Mouse (Mus musculus): ENCODE data around the gene Gm40193.
"Not testable (repeated sequence)": the region's sequence is repeated elsewhere in the genome, so short reads cannot be mapped to it uniquely, and the experiment has no call there.

The Gm40193 gene

DNA sequence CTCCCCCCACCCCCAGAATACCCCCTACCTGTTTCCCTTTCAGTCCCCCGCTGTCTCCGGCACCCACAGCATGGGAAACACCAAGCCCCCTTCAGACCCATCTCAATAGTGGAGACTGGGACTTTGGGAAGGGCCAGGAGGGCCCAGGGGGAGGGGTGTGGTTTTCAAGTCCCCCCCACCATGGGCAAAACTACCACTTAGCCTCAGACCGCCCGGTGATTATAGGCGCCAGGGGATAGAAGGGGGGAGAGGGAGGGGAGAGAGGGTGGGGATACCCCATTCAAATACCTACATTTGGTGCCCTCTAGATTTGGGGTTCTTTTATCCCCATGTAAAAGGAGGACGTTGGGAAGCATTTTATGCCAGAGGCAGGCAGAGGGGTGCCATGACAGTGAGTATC is at the start of gene Gm40193:
Gene Gm40193, minus strand, starts transcription at position 101 of the 400 bp plus-strand sequence.
- no peak for DNase-seq

DNA sequence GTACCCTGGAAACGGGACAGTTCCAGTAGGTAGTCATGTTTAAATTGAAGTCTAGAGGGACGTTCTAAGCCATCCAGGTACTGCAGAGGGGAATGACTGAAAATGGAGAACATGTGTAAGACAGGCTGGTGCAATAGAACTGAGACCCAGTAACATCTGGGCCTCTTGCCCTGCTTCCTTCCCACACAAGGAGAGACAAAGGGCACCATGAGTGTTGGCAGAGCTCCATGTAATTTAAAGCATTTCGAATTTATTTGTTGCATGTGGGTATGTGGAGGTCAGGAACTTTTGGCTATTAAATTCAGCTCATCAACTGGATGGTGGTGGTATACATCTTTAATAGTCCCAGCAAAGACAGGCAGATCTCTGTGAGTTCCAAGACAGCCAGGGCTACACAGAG is 49.5 kb upstream of the Gm40193 start:
- no peak for DNase-seq

DNA sequence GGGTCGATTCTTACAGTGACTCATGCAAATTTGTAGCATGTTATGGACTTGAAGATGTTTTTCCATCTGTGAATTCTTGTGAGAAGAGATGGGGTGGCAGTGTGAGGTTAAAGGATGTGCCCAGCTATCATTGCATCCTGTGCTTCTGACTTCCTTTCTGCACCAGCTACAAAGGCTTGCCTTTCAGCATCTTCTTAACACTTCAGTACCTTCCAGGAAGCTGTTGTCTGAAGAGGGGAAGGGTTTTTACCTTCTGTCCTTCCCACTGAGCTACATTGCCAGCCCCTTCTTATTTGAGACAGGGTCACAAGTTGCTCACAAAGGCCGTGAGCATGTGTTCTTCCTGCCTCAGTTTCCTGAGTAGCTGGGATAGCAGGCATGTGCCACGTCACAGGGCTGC is 48.2 kb upstream of the Gm40193 start:
- no peak for DNase-seq

DNA sequence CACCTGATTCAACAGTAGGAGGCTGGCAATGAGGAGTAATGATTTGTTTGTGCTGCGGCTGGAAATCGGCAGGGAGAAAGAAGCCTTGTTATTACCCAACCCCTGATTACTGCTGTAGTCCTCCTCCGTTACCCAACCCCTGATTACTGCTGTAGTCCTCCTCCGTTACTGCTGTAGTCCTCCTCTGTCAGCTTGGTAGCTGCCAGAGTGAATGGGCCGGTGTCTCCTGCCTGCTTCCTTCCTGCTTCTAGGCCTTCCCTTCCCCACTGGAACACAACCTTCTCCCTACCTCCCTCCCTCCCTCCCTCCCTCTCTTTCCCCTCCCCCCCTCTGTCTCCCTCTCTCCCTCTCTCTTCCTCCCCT is 47.6 kb upstream of the Gm40193 start:
- no peak for DNase-seq

DNA sequence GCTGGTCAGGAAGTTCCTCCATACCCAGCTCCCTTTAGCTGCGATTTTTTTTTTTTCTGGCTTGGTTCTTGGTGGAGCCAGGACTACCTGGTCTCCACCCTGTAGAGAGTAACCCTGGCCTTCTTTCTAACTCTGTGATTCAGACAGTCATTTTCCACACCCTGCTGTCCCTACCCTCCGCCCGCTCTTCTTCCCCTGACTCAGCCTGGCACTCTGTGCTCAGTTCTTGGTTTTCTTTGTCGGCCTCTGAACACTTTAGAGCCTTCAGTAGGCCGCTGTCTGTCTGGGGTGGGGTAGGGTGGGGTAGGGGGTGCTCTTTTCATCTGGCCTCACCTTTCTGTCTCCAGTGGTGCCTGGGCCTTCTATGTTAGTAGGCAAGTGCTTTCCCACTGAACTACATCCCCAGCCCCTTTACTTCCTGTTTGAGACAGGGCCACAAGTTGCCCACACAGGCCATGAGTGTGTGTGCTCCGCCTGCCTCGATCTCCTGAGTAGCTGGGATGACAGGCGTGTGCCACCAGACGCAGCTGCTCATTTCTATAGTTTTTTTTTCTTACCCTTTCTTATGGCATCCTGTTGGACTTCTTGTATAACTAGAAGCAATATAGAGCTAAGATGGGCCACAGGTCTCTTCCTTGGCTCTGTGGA is 47.1 kb upstream of the Gm40193 start:
- no peak for DNase-seq

DNA sequence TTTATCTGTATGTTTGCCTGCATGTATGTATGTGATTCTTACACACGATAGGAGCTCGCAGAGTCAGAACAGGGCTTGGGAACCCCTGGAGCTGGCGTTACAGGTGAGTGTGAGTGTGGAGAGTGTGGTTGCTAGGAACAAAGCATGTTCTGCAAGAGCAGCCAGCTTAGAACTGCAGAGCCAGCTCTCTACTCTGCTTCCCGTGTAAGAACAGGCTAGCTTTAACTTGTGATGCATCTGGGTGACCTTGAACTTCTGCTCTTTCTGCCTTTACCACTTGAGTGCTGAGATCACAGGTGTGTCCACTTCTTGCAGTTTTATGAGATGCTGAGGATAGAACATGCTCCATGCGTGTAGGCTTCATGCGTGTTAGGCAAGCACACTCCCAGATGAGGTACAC is 46.2 kb upstream of the Gm40193 start:
- DNase-seq = no peak

DNA sequence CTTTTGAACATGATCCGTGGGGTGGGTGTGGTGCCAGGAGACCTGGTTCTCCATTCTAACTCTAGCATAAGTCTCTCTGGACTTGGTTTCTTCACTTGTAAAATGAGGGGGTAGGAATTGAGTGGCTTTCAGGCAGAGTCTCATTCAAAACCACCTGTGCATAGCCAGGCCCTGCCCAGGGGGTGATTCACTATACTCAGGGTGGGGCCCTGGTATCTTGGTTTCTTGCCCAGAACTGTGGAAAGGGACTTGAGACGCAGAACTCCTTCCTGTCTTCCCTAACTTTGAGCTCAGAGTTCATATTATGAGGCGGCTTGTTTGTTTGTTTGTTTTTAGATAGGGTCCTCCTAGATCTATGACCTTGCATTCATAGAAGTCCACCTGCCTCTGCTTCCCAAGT is 44.5 kb upstream of the Gm40193 start:
- no peak for DNase-seq

DNA sequence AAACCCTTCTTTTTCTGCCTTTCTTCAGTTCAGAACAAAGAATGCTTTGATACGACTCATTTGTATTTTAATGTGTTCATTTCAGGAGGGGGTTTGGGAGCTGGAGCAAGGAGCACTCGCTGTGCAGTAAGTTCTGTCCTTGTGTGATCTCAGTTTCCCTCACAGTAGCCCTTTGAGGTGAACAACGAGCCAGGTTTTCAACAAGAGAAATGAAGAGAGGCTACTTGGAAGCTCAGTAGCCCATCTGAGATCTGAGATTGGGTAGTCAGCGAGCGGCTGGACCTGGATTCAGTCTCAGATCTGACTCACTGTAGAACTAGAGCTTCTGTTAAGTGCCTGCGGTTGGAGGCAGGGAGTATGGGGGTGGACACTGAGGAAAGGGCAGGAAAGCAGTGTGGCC is 41.1 kb upstream of the Gm40193 start:
- DNase-seq = no peak

DNA sequence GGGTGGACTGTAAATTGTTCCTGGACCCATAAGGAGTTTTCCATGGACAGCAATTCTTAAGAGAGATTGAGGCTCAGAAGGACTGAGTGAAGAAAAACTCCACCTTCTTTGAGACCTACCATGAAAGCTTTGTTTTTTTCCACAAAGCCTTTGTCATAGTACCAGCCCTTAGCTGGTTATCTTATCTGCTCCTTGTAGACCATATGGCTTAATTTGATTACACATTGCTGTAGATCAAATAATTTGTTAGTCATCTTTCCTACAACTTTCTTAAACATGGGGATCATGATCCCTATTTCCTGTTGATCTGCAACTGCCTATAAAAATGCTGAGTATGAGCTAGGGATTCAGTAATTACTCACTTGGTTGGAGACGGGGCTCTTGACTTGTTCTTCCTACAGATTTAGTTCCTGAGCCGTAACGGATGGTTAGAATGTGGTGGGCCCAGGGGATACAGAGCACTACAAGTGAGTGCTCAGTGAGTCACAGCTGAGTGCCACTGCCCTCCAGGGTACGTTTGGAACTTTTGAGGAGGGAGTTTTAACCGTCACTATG is 39.7 kb upstream of the Gm40193 start:
- no peak for DNase-seq

DNA sequence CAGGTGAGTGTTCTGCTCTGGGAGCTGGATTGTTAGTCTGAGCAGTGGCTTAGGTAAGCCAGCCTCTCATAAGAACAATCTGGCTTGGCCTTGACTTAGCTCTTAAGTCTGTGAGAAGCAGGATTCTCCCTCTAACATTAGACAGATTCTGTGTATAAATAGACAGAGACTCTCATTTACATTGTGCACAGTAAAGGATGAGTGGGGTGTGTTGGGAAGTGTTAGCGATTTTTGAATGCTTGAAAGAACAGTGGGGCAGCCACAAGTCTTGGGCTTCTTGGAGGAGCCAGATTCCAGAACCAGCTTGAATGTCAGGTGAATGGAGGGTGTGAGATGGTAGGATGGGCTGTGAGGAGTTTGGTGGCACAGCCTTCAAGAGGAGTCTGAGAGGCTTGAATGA is 38.9 kb upstream of the Gm40193 start:
- no peak for DNase-seq

DNA sequence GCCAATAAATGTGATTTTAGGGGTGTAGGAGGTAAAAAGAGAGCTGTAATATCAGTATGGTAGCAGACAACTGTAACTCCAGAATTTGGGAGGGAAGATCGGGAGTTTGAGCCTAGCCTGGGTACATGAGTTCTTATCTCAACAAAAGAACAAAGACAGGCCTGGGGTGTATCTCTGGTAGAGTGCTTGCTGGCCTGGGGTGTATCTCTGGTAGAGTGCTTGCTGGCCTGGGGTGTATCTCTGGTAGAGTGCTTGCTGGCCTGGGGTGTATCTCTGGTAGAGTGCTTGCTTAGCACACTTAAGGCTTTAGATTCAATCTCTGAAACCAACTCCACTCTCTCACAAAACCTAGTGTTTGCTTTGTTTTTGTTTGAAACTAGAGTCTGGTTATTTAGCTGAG is 37.9 kb upstream of the Gm40193 start:
- DNase-seq = not testable (repeated sequence)

DNA sequence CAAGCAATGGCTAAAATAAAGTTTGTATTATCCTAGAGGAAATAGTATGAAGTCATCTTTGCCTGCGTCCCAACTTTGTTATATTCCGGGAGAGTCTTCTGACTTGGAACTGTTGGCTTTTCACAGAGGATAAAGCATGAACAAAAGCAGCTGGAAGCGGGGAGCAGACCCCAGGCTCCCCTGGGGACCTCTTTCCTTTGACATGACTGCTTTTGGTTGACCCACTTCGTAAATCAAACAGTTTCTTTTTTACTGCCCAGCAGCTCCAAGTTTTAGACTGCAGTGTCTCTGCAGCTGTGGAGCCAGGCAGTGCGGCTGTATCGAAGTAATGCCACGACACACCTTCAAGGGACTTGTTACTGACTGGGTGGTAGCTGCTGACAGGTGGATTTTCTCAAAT is 33.8 kb upstream of the Gm40193 start:
- no peak for DNase-seq

DNA sequence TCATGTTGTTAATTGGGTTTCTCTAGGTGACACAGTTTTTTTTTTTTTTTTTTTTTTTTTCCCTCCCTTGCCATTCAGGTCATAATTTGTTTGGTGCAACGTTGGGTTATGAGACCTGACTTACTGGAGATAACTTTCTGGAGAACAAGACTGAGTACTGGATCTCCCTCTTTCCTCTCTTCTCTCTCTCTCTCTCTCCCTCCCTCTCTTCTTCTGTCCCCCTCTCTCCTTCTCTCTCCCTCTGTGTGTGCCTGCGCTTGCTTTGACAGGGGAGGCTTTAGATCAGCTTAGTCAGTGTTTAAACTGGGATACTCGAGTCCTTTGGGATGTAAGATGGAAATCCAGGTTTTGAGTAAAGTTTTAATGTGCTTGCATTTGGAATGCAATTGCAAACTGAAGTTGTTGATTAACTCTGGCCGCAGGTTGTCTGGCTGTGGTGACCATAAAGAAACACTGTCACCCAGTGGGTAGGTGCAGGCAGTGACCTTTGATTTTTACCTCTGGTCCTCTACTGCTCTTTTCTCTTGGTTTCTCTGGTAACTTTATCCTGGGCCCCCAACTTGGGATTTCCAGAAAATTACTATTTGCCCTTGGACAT is 31.6 kb upstream of the Gm40193 start:
- DNase-seq = no peak

DNA sequence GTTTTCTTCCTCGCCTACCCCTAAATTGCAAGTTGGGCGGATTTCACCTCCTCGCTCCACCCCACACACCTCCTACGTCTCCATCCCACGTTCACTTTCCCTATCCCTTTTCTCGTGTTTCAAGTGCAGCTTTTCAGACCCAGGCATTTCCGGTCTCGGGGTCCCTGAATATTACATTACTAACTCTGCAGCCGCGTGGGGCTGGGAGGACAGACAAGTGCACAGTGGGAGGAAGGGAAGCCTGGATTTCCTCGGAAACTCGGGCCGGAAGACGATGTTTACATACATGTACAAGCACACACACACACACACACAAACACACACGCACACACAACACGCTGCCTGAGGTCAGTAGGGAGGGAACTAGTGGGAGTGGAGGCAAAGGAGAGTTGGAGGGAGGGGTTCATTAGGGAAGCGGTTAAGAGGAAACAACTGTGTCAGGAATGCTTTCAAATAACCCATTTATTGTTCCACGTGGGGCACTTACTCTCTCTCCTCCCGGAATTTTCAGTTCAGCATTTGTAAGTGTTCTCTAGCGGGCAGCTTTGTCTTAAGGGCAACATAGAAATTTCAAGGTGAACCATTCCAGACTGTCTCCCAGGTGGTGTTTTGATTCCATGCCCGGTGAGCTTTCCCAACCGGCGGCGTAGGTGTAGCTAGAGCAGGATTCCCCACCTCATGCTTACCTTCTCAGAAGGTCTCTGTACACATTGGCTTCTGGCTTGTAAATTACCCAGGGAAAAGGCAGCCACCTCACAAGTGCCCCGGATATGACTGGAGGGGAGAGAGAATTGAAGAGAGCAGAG is 30.9 kb upstream of the Gm40193 start:
- DNase-seq = peak; percentile 40 to 47

DNA sequence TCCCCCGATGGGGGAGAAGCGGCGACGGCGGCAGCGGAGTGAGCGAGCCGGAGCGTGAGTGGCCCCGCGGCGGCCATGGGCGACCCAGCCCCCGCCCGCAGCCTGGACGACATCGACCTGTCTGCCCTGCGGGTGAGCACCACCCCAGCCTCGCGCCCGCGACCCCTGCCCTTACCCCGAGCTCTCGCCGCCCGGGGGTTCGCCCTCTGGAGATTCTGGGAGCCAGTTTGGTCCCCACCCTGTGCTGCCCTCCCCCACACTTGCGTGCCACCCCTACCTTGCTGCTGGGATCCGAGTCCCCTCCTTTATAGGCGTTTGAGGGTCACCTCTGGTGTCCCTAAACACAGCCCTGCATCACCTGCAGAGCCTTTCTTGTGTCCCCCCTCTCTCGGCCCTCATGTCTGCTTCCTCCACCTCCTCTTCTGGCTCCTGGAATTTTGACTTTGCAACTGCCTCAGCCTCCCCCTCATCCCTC is 30.3 kb upstream of the Gm40193 start:
- DNase-seq = no peak

DNA sequence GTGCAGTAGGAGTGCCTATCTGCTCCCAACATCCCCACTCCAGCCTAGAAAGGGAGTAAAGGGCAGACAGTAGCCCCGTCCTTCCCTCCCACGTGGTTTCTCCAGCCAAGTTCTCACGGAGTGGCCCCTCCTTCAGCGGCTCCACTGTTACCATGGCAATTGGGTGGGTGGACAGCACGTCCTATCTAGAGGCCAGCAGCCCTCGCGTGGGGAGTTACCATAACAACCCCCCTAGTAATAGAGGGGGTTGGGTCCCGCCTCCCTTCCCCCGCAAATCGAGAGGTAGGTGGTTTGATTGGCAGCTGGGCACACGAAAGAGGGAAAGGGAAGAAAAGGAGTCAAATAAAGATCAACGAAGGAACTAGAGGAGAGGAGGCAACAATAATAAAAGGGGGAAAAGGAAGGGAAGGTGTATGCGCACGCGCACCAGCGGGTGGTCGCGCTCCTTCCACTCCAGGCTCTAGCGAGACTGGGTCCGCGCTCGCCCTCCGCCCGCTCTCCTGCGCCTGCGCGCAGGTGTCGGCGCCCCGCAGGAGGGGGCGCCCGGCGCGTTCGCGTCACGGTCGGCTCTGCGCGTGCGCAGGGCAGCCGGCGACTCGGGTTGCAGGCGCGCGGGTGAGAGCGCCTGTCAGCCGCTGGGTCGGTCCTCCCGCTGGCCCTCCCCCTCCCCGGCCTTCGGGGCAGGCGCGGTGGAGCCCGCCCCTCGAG is 29.7 kb upstream of the Gm40193 start, which contains the start of gene Mink1:
Gene Mink1, plus strand, starts transcription at position 595 of the 708 bp plus-strand sequence.
- DNase-seq = peak; percentile 91 to 95

DNA sequence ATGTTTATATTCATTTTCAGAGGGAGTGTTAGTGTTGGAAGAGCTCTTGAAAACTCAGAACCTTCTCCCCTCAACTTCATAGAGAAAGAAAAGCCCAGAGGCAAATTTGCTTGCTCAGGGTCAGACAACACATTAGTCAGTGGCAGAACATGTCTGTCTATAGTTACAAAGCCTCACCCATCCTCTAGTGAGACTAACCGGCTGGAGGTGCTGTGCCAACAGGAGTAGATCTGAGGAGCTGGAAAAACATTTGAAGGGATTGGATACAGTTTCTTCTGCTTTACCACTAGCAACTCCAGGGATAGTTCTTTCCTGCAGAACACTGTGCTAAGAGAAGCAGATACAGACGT is 29.2 kb upstream of the Gm40193 start:
- DNase-seq = no peak

DNA sequence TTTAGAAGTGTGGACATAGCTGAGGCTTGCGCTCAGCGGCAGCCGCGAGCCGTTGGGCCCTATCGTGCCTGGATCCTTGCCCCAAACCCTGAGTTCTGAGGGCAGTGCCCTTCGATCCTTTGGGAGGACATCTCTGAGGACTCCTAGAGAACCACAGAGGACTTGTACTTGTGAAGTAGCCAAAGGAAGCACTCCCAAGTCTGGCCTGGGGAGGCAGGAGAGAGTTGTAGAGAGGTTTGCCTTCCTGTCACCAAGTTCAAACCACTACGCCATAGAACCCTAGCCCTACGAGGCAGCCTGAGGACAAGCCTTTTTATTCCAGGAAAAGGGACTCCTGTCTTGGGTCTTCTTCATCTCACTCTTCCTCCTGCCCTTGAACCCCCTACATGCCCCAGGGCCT is 24.8 kb upstream of the Gm40193 start:
- no peak for DNase-seq

DNA sequence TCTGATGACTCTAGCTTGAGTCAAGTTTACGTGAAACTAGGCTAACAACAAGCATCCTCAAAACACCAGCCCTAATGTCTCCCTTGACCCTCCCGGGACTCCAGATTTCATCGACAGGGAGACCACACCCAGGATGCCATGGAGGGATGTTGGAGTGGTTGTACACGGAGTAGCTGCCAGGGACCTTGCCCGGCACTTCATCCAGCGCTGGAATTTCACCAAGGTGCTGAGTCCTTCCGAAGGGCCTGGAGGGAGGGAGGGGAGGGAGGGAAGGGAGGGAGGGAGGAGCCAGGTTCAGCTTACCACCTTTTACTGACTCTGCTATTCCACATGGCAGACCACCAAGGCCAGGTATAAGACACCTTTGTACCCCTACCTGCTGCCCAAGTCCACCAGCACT is 21.2 kb upstream of the Gm40193 start:
- DNase-seq = no peak

DNA sequence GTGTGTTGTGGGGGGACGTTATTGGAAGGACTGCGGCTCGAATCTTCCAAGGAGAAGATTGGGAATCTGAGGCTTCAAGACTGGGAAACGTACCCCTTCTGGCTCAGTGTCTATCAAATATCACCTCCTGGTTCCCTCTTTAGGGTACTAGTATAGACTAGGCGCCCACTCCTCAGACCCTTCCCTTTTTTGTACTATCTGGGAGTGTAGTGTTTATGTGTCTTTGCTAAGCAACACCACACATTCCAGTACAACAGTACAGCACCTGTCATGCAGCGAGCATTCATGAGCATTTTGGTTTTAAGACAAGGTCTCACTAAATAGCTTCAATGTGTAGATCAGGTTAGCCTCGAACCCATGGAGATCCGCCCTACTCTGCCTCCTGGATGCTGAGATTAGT is 18.8 kb upstream of the Gm40193 start:
- DNase-seq = no peak

DNA sequence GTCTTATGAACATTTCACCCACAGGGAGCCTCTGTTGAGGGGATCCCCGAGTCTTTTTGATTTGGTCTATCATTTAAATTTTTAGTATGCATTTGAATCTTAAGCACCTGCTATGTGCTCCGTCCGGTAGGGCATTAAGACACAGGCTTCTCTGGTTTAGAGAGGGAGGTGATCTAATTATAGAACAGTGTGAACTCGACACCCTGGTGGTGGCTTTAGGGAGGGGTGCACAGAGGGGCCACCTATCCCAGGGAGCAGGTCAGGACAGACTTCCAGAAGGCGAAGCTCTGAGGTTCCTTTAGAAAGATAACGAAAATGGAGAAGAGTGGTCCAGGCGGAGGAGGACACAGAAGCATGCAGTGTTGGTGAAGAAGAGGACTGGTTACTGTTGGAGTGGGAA is 11.8 kb upstream of the Gm40193 start:
- DNase-seq = no peak

DNA sequence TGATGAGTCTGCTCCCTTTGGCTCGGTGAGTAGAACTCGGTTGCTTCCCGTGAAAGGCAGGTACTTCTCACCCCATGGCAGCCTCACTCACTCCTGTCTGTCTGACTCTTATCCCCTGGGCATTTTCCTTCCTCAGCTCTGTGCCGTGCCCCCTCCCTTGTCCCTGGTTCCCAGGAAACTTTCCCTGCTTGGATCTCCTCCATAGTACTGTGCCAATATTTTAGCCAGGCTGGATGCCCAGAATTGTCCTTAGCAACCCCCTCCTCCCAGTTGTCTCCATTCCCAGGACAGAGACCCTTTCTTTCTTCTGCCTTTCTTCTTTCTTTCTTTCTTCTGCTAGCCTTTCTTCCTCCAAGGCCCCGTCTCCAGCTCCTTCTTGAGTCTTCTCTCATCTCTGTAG is 8.7 kb upstream of the Gm40193 start:
- no peak for DNase-seq

DNA sequence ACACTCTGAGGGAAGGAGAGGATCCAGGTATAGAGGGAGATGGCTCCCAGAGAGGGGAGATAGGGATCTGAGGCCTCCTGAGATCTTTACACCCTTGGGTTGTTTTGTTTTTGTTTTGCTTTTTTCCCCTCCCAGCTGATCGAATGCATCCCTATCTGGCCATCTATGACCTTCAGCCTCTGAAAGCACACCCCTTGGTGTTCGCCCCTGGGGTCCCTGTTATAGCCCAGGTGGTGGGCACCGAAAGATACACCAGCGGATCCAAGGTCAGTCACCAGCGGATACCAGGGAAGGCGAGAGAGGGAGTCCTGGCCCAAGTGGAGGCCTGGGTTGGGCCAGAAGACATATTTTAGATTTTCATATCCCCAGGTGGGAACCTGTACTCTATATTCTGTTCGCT is 8.2 kb upstream of the Gm40193 start:
- DNase-seq = no peak

All from cerebellum, postnatal 14 days (tissue).